Mouse (Mus musculus): ENCODE results near the gene Tec. TPM values are rescaled to one million over a fixed set of nuclear protein-coding genes. Genes with fewer than 3 reads are reported as not detected.
A peak's percentile ranks its signal among the peaks of the same experiment; 100 is the strongest.

The Tec gene
- polyA plus RNA-seq, 1 experiment from 2014 or later, result 5.3 TPM

DNA sequence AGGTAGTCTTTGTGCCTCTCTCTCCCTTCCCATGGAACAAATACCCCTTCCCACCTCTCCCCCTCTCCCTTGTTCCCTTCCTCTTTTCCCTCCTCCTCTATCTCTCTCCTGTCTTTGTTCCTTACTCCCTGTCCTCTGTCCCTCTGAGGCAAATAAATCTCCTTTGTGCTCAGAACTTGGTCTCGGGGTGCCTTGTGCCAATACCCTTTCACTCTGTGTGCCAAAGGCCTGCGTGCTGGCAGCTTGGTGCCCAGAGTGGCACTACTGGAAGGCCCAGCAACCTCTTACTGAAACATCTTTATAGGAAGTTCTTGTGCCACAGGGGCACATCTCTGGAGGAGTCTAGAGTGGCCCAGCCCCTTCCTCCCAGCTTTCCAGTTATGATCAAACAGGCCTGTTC lies 91.7 kb downstream of the Tec start:
- no peak overlapping the region for H3K4me3 ChIP-seq (replicated peaks; ENCODE audit: low read depth, low read length)
- DNase-seq (no peak), ATAC-seq (ENCODE audit: low FRiP score, low TSS enrichment) (no peak)

DNA sequence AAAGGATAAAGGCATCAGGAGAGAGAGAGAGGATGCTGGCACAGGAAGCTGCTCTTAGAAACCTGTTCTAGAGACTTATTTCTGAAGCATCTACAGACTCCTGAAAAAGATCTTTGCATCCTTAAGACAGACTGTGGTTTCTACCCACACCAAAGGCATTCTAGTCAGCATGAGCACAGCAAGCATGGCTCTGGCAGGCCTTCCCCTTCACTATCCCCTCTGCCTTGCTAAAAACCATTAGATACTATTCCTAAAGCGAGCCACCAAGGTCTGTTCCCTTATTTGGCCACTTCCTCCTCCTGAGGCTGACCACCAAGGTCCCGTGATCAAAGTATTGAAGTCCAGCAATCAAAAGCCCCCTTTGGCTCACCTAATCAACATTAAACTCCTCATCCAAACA lies 92.2 kb downstream of the Tec start:
- DNase-seq, result no peak
- no peaks in the 10 kb centered on the region for H3K27me3 ChIP-seq (ENCODE audit: control insufficient read depth, insufficient read depth, low read length)
- no peak overlapping the region for H3K27ac ChIP-seq (replicated peaks; ENCODE audit: low read depth, low read length)

More for the DNA sequence above, 91.7 kb downstream of the Tec start:
- Histone ChIP-seq H3K27me3 (ENCODE audit: control insufficient read depth, insufficient read depth, low read length) (no peaks in the 10 kb centered on the region), H3K9ac (replicated peaks; ENCODE audit: low read length) (no peak overlapping the region), H3K4me2 (ENCODE audit: low read length) (no peak overlapping the region), H3K27ac (replicated peaks; ENCODE audit: low read depth, low read length) (no peak overlapping the region), H3K36me3 (ENCODE audit: control insufficient read depth, insufficient read depth, low read length) (no peaks in the 10 kb centered on the region), H3K9me3 (ENCODE audit: control insufficient read depth, low read length) (no peaks in the 10 kb centered on the region), H3K4me1 (ENCODE audit: control insufficient read depth, insufficient read depth, low read length) (no peaks in the 10 kb centered on the region)
- WGBS, result 90% methylated on average over 2 of the region's 2 CpGs

DNA sequence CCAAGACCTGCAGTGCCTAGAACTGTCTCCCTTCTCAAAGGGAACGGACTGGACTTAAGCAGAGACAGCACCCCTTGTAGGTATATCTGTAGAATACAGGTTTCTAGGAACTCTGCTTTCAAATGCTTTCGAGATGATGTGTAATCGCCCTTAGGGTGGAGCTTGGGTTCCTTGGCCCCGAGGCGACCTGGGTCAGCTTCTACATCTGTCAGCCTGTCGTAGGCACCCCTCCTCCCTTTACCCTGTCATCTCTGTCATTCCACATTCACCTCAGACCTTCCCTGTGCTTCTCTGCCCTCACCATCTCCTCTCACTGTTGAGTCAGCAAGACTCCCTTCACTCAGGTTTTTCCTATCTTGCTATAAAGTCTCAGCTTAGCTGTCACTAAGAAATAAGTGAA lies 98.4 kb downstream of the Tec start:
- H3K9me3 ChIP-seq (ENCODE audit: control insufficient read depth, low read length), result no peaks in the 10 kb centered on the region
- WGBS, result 82% methylated on average over 6 of the region's 6 CpGs
- no peaks in the 10 kb centered on the region for H3K4me1 ChIP-seq (ENCODE audit: control insufficient read depth, insufficient read depth, low read length)
- no peak overlapping the region for H3K4me3 ChIP-seq (replicated peaks; ENCODE audit: low read depth, low read length)
- ATAC-seq (ENCODE audit: low FRiP score, low TSS enrichment), result no peak
- H3K27ac ChIP-seq (replicated peaks; ENCODE audit: low read depth, low read length), result no peak overlapping the region
- no peaks in the 10 kb centered on the region for H3K27me3 ChIP-seq (ENCODE audit: control insufficient read depth, insufficient read depth, low read length)
- H3K4me2 ChIP-seq (ENCODE audit: low read length), result no peak overlapping the region
- H3K36me3 ChIP-seq (ENCODE audit: control insufficient read depth, insufficient read depth, low read length), result no peaks in the 10 kb centered on the region
- no peak overlapping the region for H3K9ac ChIP-seq (replicated peaks; ENCODE audit: low read length)
- no peak for DNase-seq

More for the DNA sequence above, 92.2 kb downstream of the Tec start:
- WGBS, result 73% methylated on average over 2 of the region's 2 CpGs
- Histone ChIP-seq H3K4me1 (ENCODE audit: control insufficient read depth, insufficient read depth, low read length) (no peaks in the 10 kb centered on the region), H3K9me3 (ENCODE audit: control insufficient read depth, low read length) (no peaks in the 10 kb centered on the region), H3K9ac (replicated peaks; ENCODE audit: low read length) (no peak overlapping the region), H3K4me2 (ENCODE audit: low read length) (no peak overlapping the region), H3K36me3 (ENCODE audit: control insufficient read depth, insufficient read depth, low read length) (no peaks in the 10 kb centered on the region), H3K4me3 (replicated peaks; ENCODE audit: low read depth, low read length) (no peak overlapping the region)
- ATAC-seq (ENCODE audit: low FRiP score, low TSS enrichment), result no peak

DNA sequence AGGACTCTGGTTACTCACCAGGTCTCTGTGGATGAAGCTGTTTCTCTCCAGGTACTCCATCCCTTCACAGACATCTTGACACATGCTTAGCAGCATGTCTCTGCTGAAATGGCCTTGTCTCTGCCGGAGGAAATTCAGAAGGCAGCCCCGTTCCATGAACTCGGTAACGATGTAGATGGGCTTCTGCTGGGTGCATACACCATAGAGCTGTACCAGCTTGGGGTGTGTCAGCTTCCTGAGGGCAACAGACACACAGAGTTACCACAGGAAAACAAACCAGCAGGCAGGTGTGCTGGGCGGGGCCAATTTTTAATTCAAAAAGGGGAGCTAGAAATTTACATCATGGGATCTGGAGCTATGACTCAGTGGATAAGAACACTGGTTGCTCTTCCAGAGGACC lies 104.7 kb downstream of the Tec start:
- no peak for DNase-seq
- H3K4me2 ChIP-seq (ENCODE audit: low read length), result no peak overlapping the region
- no peaks in the 10 kb centered on the region for H3K9me3 ChIP-seq (ENCODE audit: control insufficient read depth, low read length)
- no peaks in the 10 kb centered on the region for H3K27me3 ChIP-seq (ENCODE audit: control insufficient read depth, insufficient read depth, low read length)
- no peak overlapping the region for H3K4me3 ChIP-seq (replicated peaks; ENCODE audit: low read depth, low read length)
- H3K36me3 ChIP-seq (ENCODE audit: control insufficient read depth, insufficient read depth, low read length), result no peaks in the 10 kb centered on the region
- WGBS, result 89% methylated on average over 5 of the region's 5 CpGs
- no peak overlapping the region for H3K27ac ChIP-seq (replicated peaks; ENCODE audit: low read depth, low read length)
- ATAC-seq (ENCODE audit: low FRiP score, low TSS enrichment), result no peak
- H3K9ac ChIP-seq (replicated peaks; ENCODE audit: low read length), result no peak overlapping the region
- no peaks in the 10 kb centered on the region for H3K4me1 ChIP-seq (ENCODE audit: control insufficient read depth, insufficient read depth, low read length)

DNA sequence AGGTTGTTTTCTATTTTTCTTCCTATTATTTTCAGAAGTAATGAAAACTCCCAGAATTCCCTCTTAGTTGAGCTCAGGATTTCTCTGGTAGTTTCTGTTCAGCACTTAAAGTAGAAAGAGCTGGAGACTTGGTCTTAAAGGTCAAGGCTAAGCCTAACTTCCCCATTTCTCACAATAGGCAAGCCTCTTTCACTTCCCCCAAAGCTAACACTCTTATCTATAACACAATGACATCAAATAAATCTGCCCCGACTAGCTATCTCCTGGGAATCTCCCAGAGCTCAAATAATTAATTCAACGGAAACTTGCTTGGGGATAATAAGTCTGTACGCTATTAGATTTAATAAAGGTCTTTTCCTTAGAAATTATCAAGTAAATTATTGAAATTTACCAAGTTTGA lies 105.3 kb downstream of the Tec start:
- Histone ChIP-seq H3K9ac (replicated peaks; ENCODE audit: low read length) (no peak overlapping the region), H3K4me2 (ENCODE audit: low read length) (no peak overlapping the region), H3K27me3 (ENCODE audit: control insufficient read depth, insufficient read depth, low read length) (no peaks in the 10 kb centered on the region), H3K9me3 (ENCODE audit: control insufficient read depth, low read length) (no peaks in the 10 kb centered on the region), H3K27ac (replicated peaks; ENCODE audit: low read depth, low read length) (no peak overlapping the region), H3K4me1 (ENCODE audit: control insufficient read depth, insufficient read depth, low read length) (no peaks in the 10 kb centered on the region), H3K36me3 (ENCODE audit: control insufficient read depth, insufficient read depth, low read length) (no peaks in the 10 kb centered on the region), H3K4me3 (replicated peaks; ENCODE audit: low read depth, low read length) (no peak overlapping the region)
- DNase-seq (no peak), ATAC-seq (ENCODE audit: low FRiP score, low TSS enrichment) (no peak)
- 38% methylated on average over 3 of the region's 3 CpGs for WGBS

DNA sequence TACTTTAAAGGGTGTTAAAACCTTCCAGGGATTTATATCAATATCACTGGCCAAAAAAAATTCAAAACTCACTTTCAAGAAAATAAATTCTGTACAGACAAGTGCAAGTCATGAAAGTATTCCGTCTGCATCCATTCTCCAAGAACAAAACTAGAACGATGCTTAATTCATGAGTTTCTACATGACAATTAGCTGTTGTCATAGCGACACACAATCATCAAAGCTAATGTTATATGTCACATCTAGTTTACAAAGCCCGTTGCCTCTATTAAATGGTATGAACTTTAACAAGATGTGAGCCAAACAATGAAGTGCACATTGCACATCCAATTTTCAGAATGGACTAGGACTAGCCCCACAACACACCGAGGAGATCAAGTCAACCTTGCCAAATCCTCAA lies 106.5 kb downstream of the Tec start:
- H3K4me3 ChIP-seq (replicated peaks; ENCODE audit: low read depth, low read length), result no peak overlapping the region
- ATAC-seq (ENCODE audit: low FRiP score, low TSS enrichment) (no peak), DNase-seq (peak; percentile 37)
- no peaks in the 10 kb centered on the region for H3K27me3 ChIP-seq (ENCODE audit: control insufficient read depth, insufficient read depth, low read length)
- H3K9me3 ChIP-seq (ENCODE audit: control insufficient read depth, low read length), result no peaks in the 10 kb centered on the region
- H3K4me1 ChIP-seq (ENCODE audit: control insufficient read depth, insufficient read depth, low read length), result no peaks in the 10 kb centered on the region
- H3K27ac ChIP-seq (replicated peaks; ENCODE audit: low read depth, low read length), result no peak overlapping the region
- no peak overlapping the region for H3K4me2 ChIP-seq (ENCODE audit: low read length)
- 29% methylated on average over 5 of the region's 5 CpGs for WGBS
- H3K36me3 ChIP-seq (ENCODE audit: control insufficient read depth, insufficient read depth, low read length), result no peaks in the 10 kb centered on the region
- no peak overlapping the region for H3K9ac ChIP-seq (replicated peaks; ENCODE audit: low read length)

DNA sequence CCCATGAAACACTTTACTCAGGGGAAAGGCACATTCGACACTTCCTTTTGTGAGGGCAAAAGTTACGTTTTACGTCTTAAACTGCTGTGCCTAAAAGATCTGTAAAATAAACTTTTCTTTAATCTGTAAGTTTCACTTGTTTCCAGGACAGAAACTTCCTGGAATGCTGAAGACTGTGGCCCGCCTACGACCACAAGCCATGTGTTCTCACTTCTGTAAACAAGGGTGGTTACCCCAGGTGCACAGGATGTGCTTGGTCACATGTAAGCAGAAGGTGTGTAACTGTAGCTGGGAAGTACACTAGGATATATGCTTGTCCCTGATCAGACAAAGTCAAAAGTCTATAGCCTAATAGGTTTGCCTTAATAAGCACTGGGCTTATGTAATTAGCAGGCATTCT lies 107.0 kb downstream of the Tec start:
- WGBS, result 82% methylated on average over 5 of the region's 5 CpGs
- H3K27me3 ChIP-seq (ENCODE audit: control insufficient read depth, insufficient read depth, low read length), result no peaks in the 10 kb centered on the region
- no peak for DNase-seq
- H3K36me3 ChIP-seq (ENCODE audit: control insufficient read depth, insufficient read depth, low read length), result no peaks in the 10 kb centered on the region
- H3K4me3 ChIP-seq (replicated peaks; ENCODE audit: low read depth, low read length), result no peak overlapping the region
- H3K9me3 ChIP-seq (ENCODE audit: control insufficient read depth, low read length), result no peaks in the 10 kb centered on the region
- no peak for ATAC-seq (ENCODE audit: low FRiP score, low TSS enrichment)
- no peak overlapping the region for H3K4me2 ChIP-seq (ENCODE audit: low read length)
- no peak overlapping the region for H3K27ac ChIP-seq (replicated peaks; ENCODE audit: low read depth, low read length)
- H3K9ac ChIP-seq (replicated peaks; ENCODE audit: low read length), result no peak overlapping the region
- H3K4me1 ChIP-seq (ENCODE audit: control insufficient read depth, insufficient read depth, low read length), result no peaks in the 10 kb centered on the region

DNA sequence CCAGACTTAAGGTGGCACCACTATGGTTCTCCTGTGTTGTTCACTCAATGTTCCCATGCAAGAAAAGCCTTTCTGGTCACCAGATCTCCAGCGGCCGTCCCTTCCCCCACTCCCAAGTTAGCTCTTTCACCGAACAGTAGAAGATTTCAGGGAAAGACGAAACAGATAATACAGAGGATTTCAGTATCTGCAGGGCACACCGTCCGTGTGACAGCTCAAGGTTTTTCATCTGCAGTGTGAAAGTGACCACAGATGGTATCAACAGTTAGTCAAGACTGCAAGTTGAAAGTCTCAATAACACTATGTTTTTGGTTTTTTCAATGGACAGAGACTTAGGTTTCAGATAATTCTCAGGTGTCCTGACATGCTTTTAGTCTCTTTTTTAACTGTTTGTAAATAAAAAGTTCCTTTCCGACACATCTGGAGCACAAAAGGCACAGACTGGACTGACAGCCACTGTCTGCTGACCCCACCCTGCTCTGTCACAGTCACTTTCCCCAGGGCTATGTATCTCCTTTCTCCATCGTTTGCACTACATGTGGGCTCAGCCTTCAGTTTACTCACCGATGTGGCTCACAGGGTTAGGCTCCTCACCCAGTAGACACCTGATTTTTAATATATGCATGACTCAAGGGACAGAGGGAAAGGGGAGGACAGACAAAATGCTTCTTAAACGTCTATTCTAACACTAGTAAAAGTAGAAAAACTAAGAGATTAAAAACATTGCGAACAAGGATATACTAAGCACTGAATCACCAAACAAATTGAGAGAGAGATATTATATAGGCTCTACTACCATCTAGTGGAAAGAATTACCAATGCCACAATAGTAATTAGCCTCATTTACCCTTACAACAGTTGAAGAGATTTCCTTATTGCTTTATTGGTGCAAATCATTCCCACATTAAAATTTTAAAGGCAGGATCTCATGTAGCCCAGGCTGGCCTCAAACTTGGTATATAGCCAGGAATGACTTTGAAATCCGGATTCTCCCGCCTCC lies 109.1 kb downstream of the Tec start:
- Histone ChIP-seq H3K4me1 (ENCODE audit: control insufficient read depth, insufficient read depth, low read length) (no peaks in the 10 kb centered on the region), H3K36me3 (ENCODE audit: control insufficient read depth, insufficient read depth, low read length) (no peaks in the 10 kb centered on the region), H3K4me2 (ENCODE audit: low read length) (no peak overlapping the region), H3K4me3 (replicated peaks; ENCODE audit: low read depth, low read length) (no peak overlapping the region), H3K9ac (replicated peaks; ENCODE audit: low read length) (no peak overlapping the region), H3K27ac (replicated peaks; ENCODE audit: low read depth, low read length) (no peak overlapping the region), H3K27me3 (ENCODE audit: control insufficient read depth, insufficient read depth, low read length) (no peaks in the 10 kb centered on the region), H3K9me3 (ENCODE audit: control insufficient read depth, low read length) (no peaks in the 10 kb centered on the region)
- ATAC-seq (ENCODE audit: low FRiP score, low TSS enrichment) (no peak), DNase-seq (peak; percentile 65)
- WGBS, result 80% methylated on average over 13 of the region's 13 CpGs

DNA sequence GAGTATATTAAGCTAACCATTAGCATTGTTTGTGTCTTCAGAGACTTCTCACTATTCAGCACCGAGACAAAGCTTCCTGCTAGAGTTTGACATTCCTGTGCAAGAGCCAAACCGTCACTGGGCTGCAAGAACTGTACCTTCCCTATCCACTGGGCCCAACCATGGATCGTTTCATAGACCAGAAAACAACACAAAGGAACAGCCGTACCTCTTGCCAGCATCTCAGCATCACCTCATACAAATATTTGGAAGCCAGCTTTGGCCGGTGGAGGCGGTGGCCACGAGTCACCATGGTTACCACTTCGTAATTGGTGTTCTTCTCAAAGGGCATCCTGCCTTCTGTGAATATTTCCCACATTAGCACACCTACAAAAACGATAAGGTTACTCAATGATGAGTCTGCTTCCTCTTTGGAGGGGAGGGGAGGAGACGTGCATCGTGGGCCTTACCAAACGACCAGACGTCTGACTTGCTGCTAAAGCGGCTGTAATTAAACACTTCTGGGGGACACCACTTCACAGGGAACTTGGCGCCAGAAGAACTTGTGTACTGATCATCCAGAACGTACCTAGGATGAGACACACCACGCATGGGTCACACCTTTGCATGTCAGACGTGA lies 111.0 kb downstream of the Tec start:
- H3K27ac ChIP-seq (replicated peaks; ENCODE audit: low read depth, low read length), result no peak overlapping the region
- DNase-seq, result no peak

More for the DNA sequence above, 111.0 kb downstream of the Tec start:
- Histone ChIP-seq H3K4me1 (ENCODE audit: control insufficient read depth, insufficient read depth, low read length) (no peaks in the 10 kb centered on the region), H3K36me3 (ENCODE audit: control insufficient read depth, insufficient read depth, low read length) (no peaks in the 10 kb centered on the region), H3K4me2 (ENCODE audit: low read length) (no peak overlapping the region), H3K27me3 (ENCODE audit: control insufficient read depth, insufficient read depth, low read length) (no peaks in the 10 kb centered on the region), H3K9ac (replicated peaks; ENCODE audit: low read length) (no peak overlapping the region), H3K9me3 (ENCODE audit: control insufficient read depth, low read length) (no peaks in the 10 kb centered on the region), H3K4me3 (replicated peaks; ENCODE audit: low read depth, low read length) (no peak overlapping the region)
- ATAC-seq (ENCODE audit: low FRiP score, low TSS enrichment), result no peak
- WGBS, result 75% methylated on average over 18 of the region's 18 CpGs
